Mouse (Mus musculus): Measurements from ENCODE around the gene Tfip11.

DNA sequence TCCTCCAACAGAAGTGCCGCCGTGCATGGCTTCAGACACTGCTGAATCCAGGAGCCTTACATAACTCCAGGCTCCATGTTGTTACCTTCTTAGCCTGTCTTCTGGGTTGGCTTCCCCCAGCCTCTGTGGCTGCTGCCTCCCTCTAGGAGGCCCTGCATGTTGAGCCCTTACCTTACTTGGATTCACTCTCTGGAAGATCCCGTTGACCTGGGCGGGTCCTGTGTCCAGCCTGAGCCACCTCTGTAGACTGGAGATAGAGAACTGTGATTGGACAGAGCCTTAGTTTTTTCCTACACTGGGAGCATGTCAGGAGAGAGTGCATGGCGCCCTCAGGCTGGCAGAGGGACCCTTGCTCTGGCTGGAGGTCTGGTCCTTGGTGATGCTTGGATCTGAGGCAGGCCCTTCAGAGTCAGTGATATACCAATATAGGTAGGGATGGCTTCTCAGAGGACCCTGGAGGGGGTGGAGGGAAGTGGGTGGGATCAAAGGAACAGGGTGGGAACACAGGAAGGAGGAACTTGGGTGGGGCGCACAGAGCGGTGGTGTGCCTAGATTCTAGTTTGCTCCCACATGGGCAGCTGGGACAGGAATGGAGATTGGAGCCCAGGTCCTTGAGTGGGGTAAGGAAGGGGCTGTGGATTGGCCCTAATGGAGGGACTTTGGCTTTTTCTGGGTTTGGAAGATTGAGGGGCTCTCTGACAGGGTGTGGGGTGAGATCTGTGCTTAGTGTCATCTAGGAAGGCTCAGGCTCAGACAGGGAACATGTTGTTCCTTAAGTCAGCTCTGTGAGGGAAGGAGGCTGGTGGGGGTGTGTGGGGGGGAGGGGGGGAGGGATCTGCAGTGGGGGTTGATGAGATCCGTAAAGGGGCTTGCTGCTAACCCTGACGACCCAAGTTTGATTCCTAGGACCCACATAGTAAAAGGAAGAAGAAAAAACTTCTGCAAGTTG, 37.7 kb upstream of the Tfip11 start:
- TF ChIP-seq ZMIZ1 (IDR thresholded peaks at IDR 0.05; ENCODE audit: low read depth, low read length) (no peak), ETS1 (conservative IDR thresholded peaks at IDR 0.05; ENCODE audit: low read depth, low read length) (no peak), MAX (IDR thresholded peaks at IDR 0.05; ENCODE audit: low read length) (no peak), ZC3H11A (IDR thresholded peaks at IDR 0.05; ENCODE audit: low read depth, low read length) (no peak), PAX5 (IDR thresholded peaks at IDR 0.05; ENCODE audit: low read length) (no peak), RCOR1 (conservative IDR thresholded peaks at IDR 0.05; ENCODE audit: low read depth, low read length) (no peak), ELF1 (IDR thresholded peaks at IDR 0.05; ENCODE audit: low read depth, low read length) (no peak)

Data from CH12.LX (cell line).